ENCODE assay signal across 14 mouse cellular contexts in the genomic region with DNA sequence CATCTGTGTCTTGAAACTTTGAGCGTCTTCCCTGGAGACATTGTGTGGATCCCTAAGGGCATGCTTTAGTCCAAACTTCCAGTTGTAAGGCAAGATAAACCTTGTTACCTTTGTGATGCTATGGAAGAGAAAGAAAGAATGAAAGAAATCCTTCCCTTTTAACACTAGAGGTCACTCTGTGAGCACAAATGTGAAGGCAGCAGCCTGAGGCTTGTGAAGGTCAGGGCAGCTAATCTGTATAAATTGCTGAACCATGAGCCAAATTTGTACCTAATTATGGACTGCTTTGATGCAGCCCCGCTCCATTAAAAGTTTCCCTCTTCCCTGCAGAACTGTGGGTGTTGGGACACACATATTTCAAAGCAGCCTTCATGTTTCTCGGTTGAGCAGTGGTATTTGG.
DNase-seq lines count a peak whose midpoint lies in the region; ATAC-seq and TF ChIP-seq lines count a peak whose summit lies in the region.
"Had no signal": no experiment of that assay in that cellular context is flagged by ENCODE, and none has a peak within 500 bp of the region (broad histone marks: within the 10 kb centered on the region; RNA-seq: fewer than 3 reads in every experiment).

No protein-coding gene starts in this region.

- H3K27ac ChIP-seq in intestine, postnatal 0 days (ENCODE audit: low read depth, low read length) = no peak overlapping the region
- no peak overlapping the region for H3K27ac ChIP-seq in intestine, embryonic 16.5 days (ENCODE audit: low read length)
- no peak overlapping the region for H3K27ac ChIP-seq in neural tube, embryonic 11.5 days (ENCODE audit: low read depth, low read length)
- no peak overlapping the region for H3K27ac ChIP-seq in neural tube, embryonic 15.5 days (replicated peaks)
- H3K27ac ChIP-seq: hindbrain, embryonic 13.5 days; liver, embryonic 15.5 days had no signal

- no peak overlapping the region for H3K9ac ChIP-seq in intestine, postnatal 0 days (ENCODE audit: low read depth, low read length)
- no peak overlapping the region for H3K9ac ChIP-seq in intestine, embryonic 16.5 days (ENCODE audit: low read depth, low read length)
- H3K9ac ChIP-seq in neural tube, embryonic 11.5 days (ENCODE audit: low read length) = no peak overlapping the region
- H3K9ac ChIP-seq in neural tube, embryonic 15.5 days (replicated peaks) = no peak overlapping the region
- H3K9ac ChIP-seq: hindbrain, embryonic 13.5 days; liver, embryonic 15.5 days had no signal

- TF ChIP-seq CTCF in intestine, postnatal 0 days (IDR thresholded peaks at IDR 0.05; ENCODE audit: low read depth) = peak; percentile 56

- H3K4me1 ChIP-seq in intestine, postnatal 0 days (replicated peaks; ENCODE audit: control insufficient read depth, insufficient read depth, low read length) = no peaks in the 10 kb centered on the region
- no peaks in the 10 kb centered on the region for H3K4me1 ChIP-seq in intestine, embryonic 16.5 days (ENCODE audit: control insufficient read depth, insufficient read depth, low read length)
- H3K4me1 ChIP-seq in neural tube, embryonic 11.5 days (ENCODE audit: control insufficient read depth, insufficient read depth, low read length) = no peaks in the 10 kb centered on the region
- H3K4me1 ChIP-seq in neural tube, embryonic 15.5 days = peaks cover 26% of the 10 kb centered on the region
- H3K4me1 ChIP-seq: liver, embryonic 15.5 days; megakaryocyte, embryonic 14.5 days had no signal

- no peaks in the 10 kb centered on the region for H3K9me3 ChIP-seq in intestine, postnatal 0 days (ENCODE audit: control insufficient read depth)
- no peaks in the 10 kb centered on the region for H3K9me3 ChIP-seq in intestine, embryonic 16.5 days (ENCODE audit: control insufficient read depth, low read length)
- H3K9me3 ChIP-seq in neural tube, embryonic 11.5 days (ENCODE audit: control insufficient read depth, low read length) = no peaks in the 10 kb centered on the region
- H3K9me3 ChIP-seq in neural tube, embryonic 15.5 days (replicated peaks) = no peaks in the 10 kb centered on the region
- H3K9me3 ChIP-seq: hindbrain, embryonic 13.5 days; liver, embryonic 15.5 days; megakaryocyte, embryonic 14.5 days had no signal

- H3K4me3 ChIP-seq in intestine, postnatal 0 days (ENCODE audit: low read depth, low read length) = no peak overlapping the region
- H3K4me3 ChIP-seq in intestine, embryonic 16.5 days (ENCODE audit: low read length) = no peak overlapping the region
- no peak overlapping the region for H3K4me3 ChIP-seq in neural tube, embryonic 11.5 days (ENCODE audit: low read depth, low read length)
- no peak overlapping the region for H3K4me3 ChIP-seq in neural tube, embryonic 15.5 days (replicated peaks)
- H3K4me3 ChIP-seq: erythroblast, embryonic 14.5 days; hindbrain, embryonic 13.5 days; liver, embryonic 15.5 days; megakaryocyte, embryonic 14.5 days had no signal

- ATAC-seq in intestine, postnatal 0 days = no peak
- no peak for ATAC-seq in intestine, embryonic 16.5 days
- ATAC-seq in neural tube, embryonic 11.5 days (ENCODE audit: insufficient read depth, low FRiP score, low TSS enrichment) = no peak
- no peak for ATAC-seq in neural tube, embryonic 15.5 days (ENCODE audit: low FRiP score)

- peaks cover 3% of the 10 kb centered on the region; the same call in 1 of the 2 replicates for H3K27me3 ChIP-seq in intestine, postnatal 0 days (replicated peaks; ENCODE audit: control insufficient read depth, insufficient read depth, low read length)
- no peaks in the 10 kb centered on the region for H3K27me3 ChIP-seq in intestine, embryonic 16.5 days (replicated peaks; ENCODE audit: control insufficient read depth, insufficient read depth, low read length)
- 0 out of 2 replicates have a peak, but pooled peaks cover 7% of the 10 kb centered on the region for H3K27me3 ChIP-seq in neural tube, embryonic 11.5 days (ENCODE audit: control insufficient read depth, insufficient read depth, low read length)
- H3K27me3 ChIP-seq in neural tube, embryonic 15.5 days (replicated peaks) = peaks cover 17% of the 10 kb centered on the region

- no peaks in the 10 kb centered on the region for H3K36me3 ChIP-seq in intestine, postnatal 0 days (ENCODE audit: control insufficient read depth, insufficient read depth)
- no peaks in the 10 kb centered on the region for H3K36me3 ChIP-seq in intestine, embryonic 16.5 days (ENCODE audit: control insufficient read depth, insufficient read depth, low read length)
- H3K36me3 ChIP-seq in neural tube, embryonic 11.5 days (ENCODE audit: control insufficient read depth, insufficient read depth, low read length) = no peaks in the 10 kb centered on the region
- H3K36me3 ChIP-seq in neural tube, embryonic 15.5 days = no peaks in the 10 kb centered on the region
- H3K36me3 ChIP-seq: hindbrain, embryonic 13.5 days; liver, embryonic 15.5 days had no signal

- peak; percentile 56 for DNase-seq in embryo, embryonic 10 days (ENCODE audit: low spot score)
- DNase-seq in embryo, embryonic 9.5 days (ENCODE audit: extremely low spot score) = no peak
- DNase-seq in neural tube, embryonic 11.5 days (ENCODE audit: low spot score) = peak; percentile 19
- no peak for DNase-seq in ovary, postnatal 36 days (ENCODE audit: low spot score)
- no peak for DNase-seq in thymus, postnatal 14 days
- DNase-seq: cerebellum, adult 9-10 months; right cerebral cortex, postnatal 25 days had no signal

- no peak overlapping the region for H3K4me2 ChIP-seq in intestine, postnatal 0 days (replicated peaks; ENCODE audit: low read depth)
- H3K4me2 ChIP-seq in intestine, embryonic 16.5 days (ENCODE audit: low read depth, low read length) = no peak overlapping the region
- no peak overlapping the region for H3K4me2 ChIP-seq in neural tube, embryonic 11.5 days (ENCODE audit: low read depth)
- no peak overlapping the region for H3K4me2 ChIP-seq in neural tube, embryonic 15.5 days
- H3K4me2 ChIP-seq: hindbrain, embryonic 13.5 days; liver, embryonic 15.5 days had no signal

- 72% methylated on average over 3 of the region's 3 CpGs for WGBS in intestine, postnatal 0 days
- WGBS in intestine, embryonic 16.5 days = 68% methylated on average over 3 of the region's 3 CpGs
- WGBS in neural tube, embryonic 11.5 days = 72% methylated on average over 3 of the region's 3 CpGs
- WGBS in neural tube, embryonic 15.5 days = 64% methylated on average over 3 of the region's 3 CpGs

Comparison
In these comparisons a context has a peak if more than half of its experiments do, and no peak if none do; other contexts are left out.
1. DNase-seq: peak in embryo, embryonic 10 days (single experiment) and neural tube, embryonic 11.5 days (single experiment); none in embryo, embryonic 9.5 days (single experiment), ovary, postnatal 36 days (single experiment) and thymus, postnatal 14 days (single experiment).